Mouse (Mus musculus): ENCODE measurements at regions not wholly inside any gene's neighbourhood (a gene's known extent, or its start where the extent isn't known, plus 50 kb on each side); places are given as distances from the start of the nearest gene placed in this dataset.

DNA sequence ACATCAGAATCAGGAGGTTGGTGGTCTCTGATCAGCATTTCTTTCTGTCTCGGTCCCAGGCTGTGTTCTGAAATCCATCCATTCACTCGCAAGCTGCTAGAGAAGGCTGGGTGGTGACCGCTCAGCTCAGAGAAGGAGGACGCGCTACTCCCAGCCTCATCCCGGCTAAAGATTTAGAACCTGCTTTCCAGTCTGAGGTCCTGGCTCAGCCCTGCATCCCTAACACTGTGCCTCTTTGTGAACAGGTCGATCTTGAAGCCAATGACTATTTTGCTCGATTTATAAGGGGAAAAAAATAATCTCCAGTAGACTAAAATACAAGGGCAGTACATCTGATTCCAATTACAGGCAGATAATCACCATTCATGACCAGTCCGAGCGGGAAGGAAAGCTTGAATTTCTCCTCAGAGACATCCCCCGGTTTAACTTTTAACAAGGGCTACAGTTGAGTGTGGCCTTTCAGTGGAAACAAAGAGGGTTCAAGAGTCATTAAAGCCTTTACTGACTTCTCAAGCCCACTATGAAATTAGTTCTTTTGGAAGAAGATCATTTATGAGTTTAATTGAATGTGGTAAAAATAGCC lies 280.6 kb downstream of the Wdr11 start:
- H3K27ac ChIP-seq (ENCODE audit: insufficient read depth, low read depth, low read length, poor library complexity, severe bottlenecking) = no peak overlapping the region
- TF ChIP-seq HCFC1 (IDR thresholded peaks at IDR 0.05; ENCODE audit: borderline replicate concordance, insufficient read depth, low read length) (no peak), ZC3H11A (IDR thresholded peaks at IDR 0.05; ENCODE audit: borderline replicate concordance, low read depth, low read length) (no peak), ZNF384 (IDR thresholded peaks at IDR 0.05; ENCODE audit: low read depth, low read length) (no peak), CHD2 (IDR thresholded peaks at IDR 0.05; ENCODE audit: low read depth, low read length) (no peak), MAFK (IDR thresholded peaks at IDR 0.05; ENCODE audit: insufficient read depth, low read depth, low read length) (no peak)
- H3K9ac ChIP-seq (ENCODE audit: insufficient read depth, low read depth, low read length, poor library complexity, severe bottlenecking) = no peak overlapping the region
- no peaks in the 10 kb centered on the region for H3K36me3 ChIP-seq (ENCODE audit: control insufficient read depth, insufficient read depth, low read length, poor library complexity, severe bottlenecking)
- no peaks in the 10 kb centered on the region for H3K9me3 ChIP-seq (ENCODE audit: control insufficient read depth, insufficient read depth, low read depth, low read length)
- in situ Hi-C loops (cut with MboI; ENCODE audit: low sequenced_read_pairs in 2 of 2, unreplicated experiment in 2 of 2) = no loop called here
- no peak overlapping the region for H3K4me3 ChIP-seq (ENCODE audit: insufficient read depth in 1 of 2, low read depth in 1 of 2, low read length in 2 of 2, poor library complexity in 1 of 2, severe bottlenecking in 1 of 2)
- DNase-seq (ENCODE audit: low read depth, low spot score) = no peak
- H3K4me1 ChIP-seq (ENCODE audit: control insufficient read depth in 2 of 2, insufficient read depth in 2 of 2, low read length in 2 of 2, poor library complexity in 1 of 2) = no peaks in the 10 kb centered on the region

DNA sequence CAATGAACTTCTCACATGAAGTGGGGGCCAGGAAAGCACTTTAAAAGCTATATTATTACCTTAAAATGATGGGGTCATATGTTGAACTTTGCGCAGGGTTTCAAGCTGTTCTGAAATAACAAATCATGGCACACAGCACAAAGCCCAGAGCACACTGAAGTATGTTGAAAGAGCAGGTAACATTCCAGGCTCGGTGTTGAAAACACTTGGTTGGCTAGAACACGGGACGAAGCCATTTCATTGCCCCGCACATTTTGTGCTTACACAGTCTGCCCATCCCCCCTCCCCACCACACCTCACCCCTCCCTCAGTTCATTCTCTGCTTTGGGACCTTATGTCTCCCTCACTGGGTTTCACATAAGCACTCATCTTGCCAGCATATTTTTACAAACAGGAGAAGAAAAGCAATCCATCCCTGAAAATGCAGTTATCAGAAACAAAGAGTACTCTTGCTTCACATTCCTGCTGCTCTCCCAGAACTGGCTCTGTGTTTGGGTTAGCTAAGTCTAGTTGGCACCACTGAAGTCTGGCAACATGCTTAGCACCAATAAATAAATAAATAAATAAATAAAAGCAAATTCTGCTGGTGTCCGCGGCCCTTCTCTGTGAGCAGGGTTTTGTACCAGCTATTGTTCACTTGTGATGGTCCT lies 284.7 kb downstream of the Wdr11 start:
- TF ChIP-seq MAFK (IDR thresholded peaks at IDR 0.05; ENCODE audit: insufficient read depth, low read depth, low read length) (no peak), CHD2 (IDR thresholded peaks at IDR 0.05; ENCODE audit: low read depth, low read length) (no peak), HCFC1 (IDR thresholded peaks at IDR 0.05; ENCODE audit: borderline replicate concordance, insufficient read depth, low read length) (no peak), ZNF384 (IDR thresholded peaks at IDR 0.05; ENCODE audit: low read depth, low read length) (no peak), ZC3H11A (IDR thresholded peaks at IDR 0.05; ENCODE audit: borderline replicate concordance, low read depth, low read length) (no peak)
- Histone ChIP-seq H3K27ac (ENCODE audit: insufficient read depth, low read depth, low read length, poor library complexity, severe bottlenecking) (no peak overlapping the region), H3K9me3 (ENCODE audit: control insufficient read depth, insufficient read depth, low read depth, low read length) (no peaks in the 10 kb centered on the region), H3K9ac (ENCODE audit: insufficient read depth, low read depth, low read length, poor library complexity, severe bottlenecking) (no peak overlapping the region), H3K4me1 (ENCODE audit: control insufficient read depth in 2 of 2, insufficient read depth in 2 of 2, low read length in 2 of 2, poor library complexity in 1 of 2) (no peaks in the 10 kb centered on the region), H3K4me3 (ENCODE audit: insufficient read depth in 1 of 2, low read depth in 1 of 2, low read length in 2 of 2, poor library complexity in 1 of 2, severe bottlenecking in 1 of 2) (no peak overlapping the region), H3K36me3 (ENCODE audit: control insufficient read depth, insufficient read depth, low read length, poor library complexity, severe bottlenecking) (no peaks in the 10 kb centered on the region)
- no peak for DNase-seq (ENCODE audit: low read depth, low spot score)
- in situ Hi-C loops (cut with MboI; ENCODE audit: low sequenced_read_pairs in 2 of 2, unreplicated experiment in 2 of 2) = no loop called here

DNA sequence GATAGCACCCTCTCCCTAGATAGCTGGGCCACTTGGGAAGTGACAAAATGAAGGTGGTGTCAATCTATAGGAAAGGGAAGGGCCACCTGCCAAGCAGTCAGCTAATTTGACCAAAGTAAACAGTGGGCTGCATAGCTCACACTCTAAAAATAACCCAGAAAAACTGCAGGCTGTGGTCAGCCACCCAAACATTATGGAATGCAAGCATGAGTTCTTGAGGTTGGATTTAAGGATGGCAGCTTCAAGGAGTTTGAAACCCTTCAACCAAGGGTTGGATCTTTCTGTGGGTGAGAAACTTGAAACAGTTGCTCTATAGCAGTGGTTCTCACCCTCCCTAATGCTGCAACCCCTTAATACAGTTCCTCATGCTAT lies 285.2 kb downstream of the Wdr11 start:
- DNase-seq (ENCODE audit: low read depth, low spot score) = no peak
- Histone ChIP-seq H3K9me3 (ENCODE audit: control insufficient read depth, insufficient read depth, low read depth, low read length) (no peaks in the 10 kb centered on the region), H3K36me3 (ENCODE audit: control insufficient read depth, insufficient read depth, low read length, poor library complexity, severe bottlenecking) (no peaks in the 10 kb centered on the region), H3K4me3 (ENCODE audit: insufficient read depth in 1 of 2, low read depth in 1 of 2, low read length in 2 of 2, poor library complexity in 1 of 2, severe bottlenecking in 1 of 2) (no peak overlapping the region), H3K4me1 (ENCODE audit: control insufficient read depth in 2 of 2, insufficient read depth in 2 of 2, low read length in 2 of 2, poor library complexity in 1 of 2) (no peaks in the 10 kb centered on the region), H3K9ac (ENCODE audit: insufficient read depth, low read depth, low read length, poor library complexity, severe bottlenecking) (no peak overlapping the region), H3K27ac (ENCODE audit: insufficient read depth, low read depth, low read length, poor library complexity, severe bottlenecking) (no peak overlapping the region)
- TF ChIP-seq ZC3H11A (IDR thresholded peaks at IDR 0.05; ENCODE audit: borderline replicate concordance, low read depth, low read length) (no peak), HCFC1 (IDR thresholded peaks at IDR 0.05; ENCODE audit: borderline replicate concordance, insufficient read depth, low read length) (no peak), ZNF384 (IDR thresholded peaks at IDR 0.05; ENCODE audit: low read depth, low read length) (no peak), MAFK (IDR thresholded peaks at IDR 0.05; ENCODE audit: insufficient read depth, low read depth, low read length) (no peak), CHD2 (IDR thresholded peaks at IDR 0.05; ENCODE audit: low read depth, low read length) (no peak)
- in situ Hi-C loops (cut with MboI; ENCODE audit: low sequenced_read_pairs in 2 of 2, unreplicated experiment in 2 of 2) = no loop called here

DNA sequence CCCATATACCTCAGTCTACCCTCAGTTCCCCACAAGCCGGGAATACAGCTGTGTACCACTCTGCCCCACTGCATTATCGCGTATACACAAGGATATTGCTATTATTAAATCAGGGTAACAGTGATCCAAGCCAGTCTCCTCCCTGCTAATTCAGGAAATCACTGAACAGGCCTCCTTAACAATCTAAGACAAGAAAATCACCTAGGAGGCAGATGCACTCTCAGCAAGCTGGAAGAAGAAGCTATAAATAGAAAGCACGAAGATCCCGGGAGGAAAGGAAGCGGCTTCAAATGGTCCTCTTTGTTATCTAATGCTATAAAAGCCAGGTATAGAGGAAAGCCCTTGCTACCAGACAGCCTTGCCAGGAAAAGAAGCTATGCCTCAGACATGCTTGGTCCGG lies 304.6 kb downstream of the Wdr11 start:
- Histone ChIP-seq H3K9ac (ENCODE audit: insufficient read depth, low read depth, low read length, poor library complexity, severe bottlenecking) (no peak overlapping the region), H3K27ac (ENCODE audit: insufficient read depth, low read depth, low read length, poor library complexity, severe bottlenecking) (no peak overlapping the region), H3K36me3 (ENCODE audit: control insufficient read depth, insufficient read depth, low read length, poor library complexity, severe bottlenecking) (no peaks in the 10 kb centered on the region), H3K9me3 (ENCODE audit: control insufficient read depth, insufficient read depth, low read depth, low read length) (no peaks in the 10 kb centered on the region), H3K4me1 (ENCODE audit: control insufficient read depth in 2 of 2, insufficient read depth in 2 of 2, low read length in 2 of 2, poor library complexity in 1 of 2) (no peaks in the 10 kb centered on the region), H3K4me3 (ENCODE audit: insufficient read depth in 1 of 2, low read depth in 1 of 2, low read length in 2 of 2, poor library complexity in 1 of 2, severe bottlenecking in 1 of 2) (no peak overlapping the region)
- in situ Hi-C loops (cut with MboI; ENCODE audit: low sequenced_read_pairs in 2 of 2, unreplicated experiment in 2 of 2) = no loop called here
- TF ChIP-seq HCFC1 (IDR thresholded peaks at IDR 0.05; ENCODE audit: borderline replicate concordance, insufficient read depth, low read length) (no peak), MAFK (IDR thresholded peaks at IDR 0.05; ENCODE audit: insufficient read depth, low read depth, low read length) (no peak), ZC3H11A (IDR thresholded peaks at IDR 0.05; ENCODE audit: borderline replicate concordance, low read depth, low read length) (no peak), ZNF384 (IDR thresholded peaks at IDR 0.05; ENCODE audit: low read depth, low read length) (no peak), CHD2 (IDR thresholded peaks at IDR 0.05; ENCODE audit: low read depth, low read length) (no peak)
- DNase-seq (ENCODE audit: low read depth, low spot score) = no peak

Measured in ES-E14 (cell line).